Mouse (Mus musculus): ENCODE results near the gene Tmem255a. TPM values are rescaled to one million over a fixed set of nuclear protein-coding genes. Genes with fewer than 3 reads are reported as not detected.

Tmem255a gene
- total RNA-seq, 2 experiments from 2014 or later, result 29.1 to 40.3 TPM

DNA sequence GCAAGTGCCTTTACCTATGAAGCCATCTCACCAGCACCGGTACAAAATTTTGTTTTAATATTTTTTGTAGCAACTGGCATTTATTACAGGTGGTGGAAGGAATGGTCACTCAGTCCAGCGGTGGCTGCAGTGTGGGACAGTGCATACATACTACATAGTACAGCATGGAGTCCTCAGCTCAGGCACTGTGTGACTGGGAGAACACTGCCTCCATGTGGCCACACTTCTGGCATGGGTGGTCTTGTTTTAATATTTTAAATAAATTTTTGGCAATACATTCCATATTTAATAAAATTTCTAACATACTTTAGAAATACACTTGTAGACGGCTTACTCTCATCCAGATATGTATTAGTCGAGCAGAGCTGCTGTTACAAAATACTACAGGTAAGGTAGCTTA, 85.6 kb downstream of the Tmem255a start:
- DNase-seq (ENCODE audit: low spot score in 2 of 2), result no peak

DNA sequence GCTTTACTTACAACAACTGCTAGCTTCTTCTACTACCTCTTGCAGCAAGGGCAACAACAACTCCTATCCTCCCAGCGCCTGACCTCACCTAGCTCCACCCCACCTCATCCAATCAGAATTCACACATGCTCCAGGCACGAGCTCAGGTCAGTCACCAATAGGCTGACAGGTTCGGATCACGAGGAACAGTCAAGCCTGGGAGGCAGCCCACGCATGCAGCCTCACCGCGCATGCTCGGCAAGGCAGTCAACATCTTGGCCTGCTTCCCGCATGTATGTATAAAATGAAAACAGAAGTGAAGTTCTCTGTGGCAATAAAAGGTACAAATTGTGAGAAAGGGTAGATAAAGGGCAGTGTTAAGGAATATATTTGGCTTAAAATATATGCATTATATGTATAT, 86.2 kb downstream of the Tmem255a start:
- DNase-seq (ENCODE audit: low spot score in 2 of 2), result no peak

DNA sequence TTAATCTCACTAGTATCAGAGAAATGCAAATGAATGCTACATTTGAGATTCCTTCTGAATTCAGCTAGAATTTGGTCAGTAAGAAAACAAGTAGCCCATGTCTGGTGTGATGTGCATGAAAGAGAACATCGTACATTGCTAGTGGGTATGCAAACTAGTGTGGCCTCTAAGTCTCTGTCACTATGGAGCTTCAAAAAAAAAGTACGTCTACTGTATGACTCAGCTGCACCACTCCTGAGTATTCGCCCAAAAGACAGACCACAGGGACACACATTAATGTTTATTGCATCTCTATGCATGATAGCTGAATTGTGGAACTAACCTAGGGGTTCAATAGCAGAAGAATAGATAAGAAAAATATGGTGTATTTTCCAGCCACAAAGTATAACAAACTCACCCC, 86.9 kb downstream of the Tmem255a start:
- no peak for DNase-seq (ENCODE audit: low spot score in 2 of 2)

DNA sequence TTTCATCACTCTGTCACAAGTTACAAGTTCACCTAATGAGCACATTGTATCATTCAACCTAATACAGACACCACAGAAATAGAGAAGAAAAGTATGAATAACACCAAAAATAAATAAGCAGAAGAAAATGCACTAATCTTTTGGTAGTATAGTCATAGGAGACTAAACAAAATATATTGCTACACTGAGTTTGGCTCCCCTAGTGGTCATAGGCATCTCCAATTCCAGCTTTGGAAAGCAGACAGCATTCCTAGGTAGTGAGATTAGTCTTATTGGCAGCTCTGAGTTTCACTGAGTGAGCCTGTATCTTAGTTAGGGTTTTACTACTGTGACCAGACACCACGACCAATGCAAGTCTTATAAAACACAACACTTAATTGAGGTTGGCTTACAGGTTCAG, 93.1 kb downstream of the Tmem255a start:
- DNase-seq (ENCODE audit: low spot score in 2 of 2), result no peak

Small RNA genes lying within 50 kb of the gene (microRNA-seq; reads per million reads assigned to microRNA genes)
- gene Mir3110, result 0 reads per million in 2 experiments

Other genes starting within 250 kb of the Tmem255a start
- not detected for gene Btg1-ps1, start 233.6 kb downstream of the Tmem255a start, total RNA-seq (2021)
- not detected for gene Btg1-ps2, start 209.3 kb downstream of the Tmem255a start, total RNA-seq (2021)
- not detected for gene Rhox10, start 186.0 kb downstream of the Tmem255a start, total RNA-seq (2021)
- not detected for gene Rhox11, start 167.3 kb downstream of the Tmem255a start, total RNA-seq (2021)
- gene Rhox12, start 141.5 kb downstream of the Tmem255a start, total RNA-seq (2021), result not detected
- not detected for gene Rhox13, start 131.2 kb downstream of the Tmem255a start, total RNA-seq (2021)
- gene Zbtb33, start 62.6 kb downstream of the Tmem255a start, total RNA-seq (2021), result 10 to 100 TPM; 23.7 to 24.7 TPM
- not detected for gene Atp1b4, start 63.7 kb upstream of the Tmem255a start, total RNA-seq (2021)
- gene Lamp2, start 204.0 kb upstream of the Tmem255a start, total RNA-seq (2021), result 10 to 100 TPM; 70.4 to 72.0 TPM

Data from layer of hippocampus, adult 18-20 months (tissue).